23 mouse cellular contexts compared by ENCODE assay signal in genomic region chr19:10093829-10094228, GRCm38 (mm10). TPM values are rescaled to one million over a fixed set of nuclear protein-coding genes. Genes with fewer than 3 reads are reported as not detected.
DNase-seq lines count a peak whose midpoint lies in the region; ATAC-seq and TF ChIP-seq lines count a peak whose summit lies in the region.
"Had no signal": no experiment of that assay in that cellular context is flagged by ENCODE, and none has a peak within 500 bp of the region (broad histone marks: within the 10 kb centered on the region; RNA-seq: fewer than 3 reads in every experiment).

No protein-coding gene starts in this region.

- TF ChIP-seq POLR2A in liver, adult 2 months (IDR thresholded peaks at IDR 0.05; ENCODE audit: extremely low read depth, insufficient read depth, low read length), result no peak

- peaks cover 41% of the 10 kb centered on the region; the same call in 1 of the 2 replicates for H3K79me2 ChIP-seq in liver, adult 2 months (ENCODE audit: control insufficient read depth, insufficient read depth, low read length)

- no peaks in the 10 kb centered on the region for H3K27me3 ChIP-seq in liver, adult 2 months (ENCODE audit: control insufficient read depth, insufficient read depth, low read length)
- no peaks in the 10 kb centered on the region for H3K27me3 ChIP-seq in liver, embryonic 11.5 days (replicated peaks; ENCODE audit: control insufficient read depth, insufficient read depth, low read length)
- no peaks in the 10 kb centered on the region for H3K27me3 ChIP-seq in megakaryocyte, embryonic 14.5 days (replicated peaks)
- H3K27me3 ChIP-seq: CH12.LX, Patski had no signal

- no peak; the same call in 1 of the 2 replicates for TF ChIP-seq CTCF in liver, adult 2 months (IDR thresholded peaks at IDR 0.05; ENCODE audit: low read depth, low read length)

- H3K4me1 ChIP-seq in liver, adult 2 months (ENCODE audit: control insufficient read depth, insufficient read depth, low read length), result peaks cover 18% of the 10 kb centered on the region
- H3K4me1 ChIP-seq in liver, embryonic 11.5 days (replicated peaks; ENCODE audit: control insufficient read depth, insufficient read depth, low read length), result peaks cover 16% of the 10 kb centered on the region
- H3K4me1 ChIP-seq in megakaryocyte, embryonic 14.5 days, result peaks cover 88% of the 10 kb centered on the region

- peaks cover 86% of the 10 kb centered on the region for H3K36me3 ChIP-seq in liver, adult 2 months (ENCODE audit: control insufficient read depth, insufficient read depth, low read length)
- H3K36me3 ChIP-seq in liver, embryonic 11.5 days (ENCODE audit: control insufficient read depth, insufficient read depth, low read length), result peaks cover 20% of the 10 kb centered on the region
- peaks cover 100% of the 10 kb centered on the region for H3K36me3 ChIP-seq in megakaryocyte, embryonic 14.5 days (replicated peaks; ENCODE audit: low read length)

- DNase-seq in adrenal gland, adult (ENCODE audit: inconsistent age in 2 of 2, low spot score in 1 of 2), result peak; percentile 44 to 82
- DNase-seq in adrenal gland, adult 8-10 months, result no peak
- peak; percentile 66 for DNase-seq in adrenal gland, adult 2 months
- no peak for DNase-seq in adrenal gland, postnatal 10 days
- DNase-seq in liver, adult 2 months (ENCODE audit: extremely low read depth, low read depth, low spot score), result peak; percentile 39
- DNase-seq in liver, embryonic 11.5 days (ENCODE audit: low spot score), result no peak
- DNase-seq: adrenal gland, postnatal 14 days; adrenal gland, postnatal 25 days; adrenal gland, postnatal 36 days; B cell, adult 2 months; cerebellum, adult 11 months; cerebellum, adult 11-12 months; cerebellum, adult 18-20 months; cerebellum, adult 2 months; cerebellum, adult 8-10 months; cerebellum, adult 9-10 months had no signal

- no peaks in the 10 kb centered on the region for H3K9me3 ChIP-seq in liver, embryonic 11.5 days (ENCODE audit: control insufficient read depth, low read length)
- H3K9me3 ChIP-seq in megakaryocyte, embryonic 14.5 days, result no peaks in the 10 kb centered on the region
- H3K9me3 ChIP-seq: G1E had no signal

- no peak overlapping the region for H3K9ac ChIP-seq in liver, adult 2 months (ENCODE audit: low read depth, low read length)
- no peak overlapping the region for H3K9ac ChIP-seq in liver, embryonic 11.5 days (ENCODE audit: low read depth, low read length)

- no peak for ATAC-seq in liver, embryonic 11.5 days (replicated peaks; ENCODE audit: low FRiP score)
- no peak for ATAC-seq in megakaryocyte, adult 5-6 weeks (ENCODE audit: poor library complexity, severe bottlenecking)
- ATAC-seq: activated CD4-positive, CD25-positive, alpha-beta regulatory T cell, adult 4 months; CD4-positive, CD25-positive, alpha-beta regulatory T cell, adult 4 months; Patski had no signal

- no peak overlapping the region for H3K27ac ChIP-seq in liver, adult 2 months (replicated peaks; ENCODE audit: insufficient read depth, low read depth, low read length)
- no peak overlapping the region for H3K27ac ChIP-seq in liver, embryonic 11.5 days (ENCODE audit: low read depth, low read length)

- 50% methylated on average over 4 of the region's 4 CpGs for WGBS in liver, adult 2 months
- WGBS in liver, embryonic 11.5 days, result 90% methylated on average over 4 of the region's 4 CpGs

- no peak overlapping the region for H3K4me3 ChIP-seq in liver, adult 2 months (ENCODE audit: insufficient read depth, low read depth, low read length)
- H3K4me3 ChIP-seq in liver, embryonic 11.5 days (ENCODE audit: low read depth, low read length), result no peak overlapping the region
- H3K4me3 ChIP-seq in megakaryocyte, embryonic 14.5 days (replicated peaks), result peak overlapping the region; percentile 7

- no peak overlapping the region for H3K4me2 ChIP-seq in liver, embryonic 11.5 days

RNA-seq across cellular contexts. Expression of gene Fads2, which starts 7.7 kb away (rescaled TPM):
- 1,000 to 10,000 TPM; 1,620 to 2,476 (median 1,986) TPM for total RNA-seq in adrenal gland, adult 8-10 months (2022)
- total RNA-seq in adrenal gland, adult 2 months (2021), result 1,000 to 10,000 TPM; 1,573 to 1,677 TPM
- 836 and 1,349 TPM in 2 replicates for polyA plus RNA-seq in adrenal gland, adult 2 months (2012; rRNA removed)
- total RNA-seq in adrenal gland, postnatal 10 days (2021), result 100 to 1,000 TPM; 344 to 595 TPM
- total RNA-seq in liver, adult 2 months (2014; rRNA removed), result 284 and 293 TPM in 2 replicates
- polyA plus RNA-seq in liver, adult 2 months (2012; rRNA removed), result 586 and 618 TPM in 2 replicates
- 48.8 and 54.3 TPM in 2 replicates for polyA plus RNA-seq in liver, embryonic 11.5 days (2014; fragmentation: Nextera tagmentation; extraction: Ambion mirVana)
- 111 and 271 TPM in 2 replicates for polyA plus RNA-seq in megakaryocyte, embryonic 14.5 days (2012; ENCODE audit: insufficient read depth, low replicate concordance)
- 3.0 and 7.6 TPM in 2 replicates for total RNA-seq in megakaryocyte, adult 5-6 weeks (2015)
- total RNA-seq in megakaryocyte, adult 5-6 weeks (2017), result 3.1 and 4.3 TPM in 2 replicates

RNA-seq across cellular contexts. Expression of gene Fads3, which starts 52.5 kb away (rescaled TPM):
- total RNA-seq in adrenal gland, adult 8-10 months (2022), result 10 to 100 TPM in 3 of 4 experiments, 1 to 10 TPM in 1; 9.9 to 55.1 (median 22.0) TPM
- 10 to 100 TPM; 13.3 to 17.6 TPM for total RNA-seq in adrenal gland, adult 2 months (2021)
- 57.7 and 61.3 TPM in 2 replicates for polyA plus RNA-seq in adrenal gland, adult 2 months (2012; rRNA removed)
- 10 to 100 TPM; 11.1 to 14.7 TPM for total RNA-seq in adrenal gland, postnatal 10 days (2021)
- 1.4 and 2.8 TPM in 2 replicates for total RNA-seq in liver, adult 2 months (2014; rRNA removed)
- polyA plus RNA-seq in liver, adult 2 months (2012; rRNA removed), result 4.8 TPM in 2 replicates
- 7.2 and 7.3 TPM in 2 replicates for polyA plus RNA-seq in liver, embryonic 11.5 days (2014; fragmentation: Nextera tagmentation; extraction: Ambion mirVana)
- polyA plus RNA-seq in megakaryocyte, embryonic 14.5 days (2012; ENCODE audit: insufficient read depth, low replicate concordance), result 3.6 and 19.1 TPM in 2 replicates
- total RNA-seq in megakaryocyte, adult 5-6 weeks (2015), result 0.76 and 0.91 TPM in 2 replicates
- 1.8 and 1.9 TPM in 2 replicates for total RNA-seq in megakaryocyte, adult 5-6 weeks (2017)
- polyA plus RNA-seq: activated CD4-positive, CD25-positive, alpha-beta regulatory T cell, adult 4 months; CD4-positive, CD25-positive, alpha-beta regulatory T cell, adult 4 months had no signal

Comparison
In these comparisons a context has a peak if more than half of its experiments do, and no peak if none do; other contexts are left out.
1. DNase-seq: peak in adrenal gland, adult (2 of 2), adrenal gland, adult 2 months (single experiment) and liver, adult 2 months (single experiment); none in adrenal gland, adult 8-10 months (single experiment), adrenal gland, postnatal 10 days (single experiment) and liver, embryonic 11.5 days (single experiment).
2. RNA of gene Fads2, which starts 7.7 kb away (total RNA-seq): 1,620 to 2,476 TPM in adrenal gland, adult 8-10 months, 1,573 to 1,677 TPM in adrenal gland, adult 2 months, 344 to 595 TPM in adrenal gland, postnatal 10 days and 284 to 293 TPM in liver, adult 2 months; 3.0 to 7.6 TPM in megakaryocyte, adult 5-6 weeks; every median in the first group is over 10 times any median in the second.